Mouse (Mus musculus) heart, postnatal 0 days (tissue): ENCODE data around the gene Sgms1. TPM values are rescaled to one million over a fixed set of nuclear protein-coding genes. Genes with fewer than 3 reads are reported as not detected.

Experiments
- ATAC-seq: fragments of 200-750 bp; cut with Nextera tagmentation; 2 replicates; pipeline ENCODE4 v1.8.0; 2017; ENCODE audit warnings: low read depth, moderate number of reproducible peaks, moderate library complexity; ENCODE audit not compliant: insufficient read depth
- DNase-seq: peaks from one replicate; pipeline ENCODE4 v3.0.0-alpha.2; 2016; ENCODE audit warnings: low spot score
- H3K27ac ChIP-seq: fragments of 300-500 bp; sonication (generic); 2 replicates; pipeline ENCODE4 v1.5.1; 2014; ENCODE audit warnings: low read depth, mild to moderate bottlenecking
- H3K27me3 ChIP-seq: fragments of 300-500 bp; sonication (generic); 2 replicates; pipeline ENCODE4 v1.6.1; 2014; ENCODE audit warnings: low read length, mixed read lengths; ENCODE audit not compliant: control insufficient read depth, insufficient read depth
- H3K36me3 ChIP-seq: fragments of 300-500 bp; sonication (generic); replicated peaks from 2 replicates; pipeline ENCODE4 v1.6.1; 2014; ENCODE audit warnings: low read length, mixed read lengths; ENCODE audit not compliant: control insufficient read depth, insufficient read depth
- H3K4me1 ChIP-seq: fragments of 300-500 bp; sonication (generic); 2 replicates; pipeline ENCODE4 v1.6.1; 2014; ENCODE audit warnings: antibody characterized with exemption; ENCODE audit not compliant: control insufficient read depth, insufficient read depth
- H3K4me2 ChIP-seq: fragments of 300-500 bp; sonication (generic); 2 replicates; pipeline ENCODE4 v1.6.1; 2014; ENCODE audit warnings: low read depth, mild to moderate bottlenecking, low read length, moderate library complexity
- H3K4me3 ChIP-seq: fragments of 300-500 bp; sonication (generic); 2 replicates; pipeline ENCODE4 v1.5.1; 2014; ENCODE audit warnings: low read depth, low read length
- H3K9ac ChIP-seq: fragments of 300-500 bp; sonication (generic); replicated peaks from 2 replicates; pipeline ENCODE4 v1.6.1; 2014; ENCODE audit warnings: low read depth, low read length, mixed read lengths
- H3K9me3 ChIP-seq: fragments of 300-500 bp; sonication (generic); replicated peaks from 2 replicates; pipeline ENCODE4 v1.6.1; 2016; ENCODE audit warnings: low read length; ENCODE audit not compliant: control insufficient read depth
- CTCF ChIP-seq: IDR thresholded peaks from 2 replicates; pipeline ENCODE4 v1.5.1; 2016; ENCODE audit warnings: antibody characterized with exemption, control low read depth, low read depth
- EP300 ChIP-seq: IDR thresholded peaks from 2 replicates; pipeline ENCODE4 v1.6.1; 2016; ENCODE audit warnings: antibody characterized with exemption, low read depth
- whole genome bisulfite sequencing: fragments of 180-500 bp; shearing (Covaris S2); extraction: QIAGEN DNeasy Blood & Tissue Kit; methylation state at CpG from one replicate; pipeline ENCODE4 v1.1.7; 2014; 5-methylcytosine and 5-hydroxymethylcytosine counted together
- polyA plus RNA-seq: library from polyadenylated mRNA; unstranded; fragments of >200 nt; fragmentation: Nextera tagmentation; extraction: Ambion mirVana; gene quantifications from 2 replicates; pipeline ENCODE4 v1.2.1, GENCODE M21; 2015
- total RNA-seq: library from RNA; depleted of rRNA; stranded (reverse); fragments of >200 nt; gene quantifications from 2 replicates; pipeline ENCODE4 v1.2.3, GENCODE M21; 2014; ENCODE audit warnings: low replicate concordance

Gene Sgms1
- total and polyA plus RNA-seq, 2 experiments from 2014 or later, result 29.4 to 52.0 TPM

DNA sequence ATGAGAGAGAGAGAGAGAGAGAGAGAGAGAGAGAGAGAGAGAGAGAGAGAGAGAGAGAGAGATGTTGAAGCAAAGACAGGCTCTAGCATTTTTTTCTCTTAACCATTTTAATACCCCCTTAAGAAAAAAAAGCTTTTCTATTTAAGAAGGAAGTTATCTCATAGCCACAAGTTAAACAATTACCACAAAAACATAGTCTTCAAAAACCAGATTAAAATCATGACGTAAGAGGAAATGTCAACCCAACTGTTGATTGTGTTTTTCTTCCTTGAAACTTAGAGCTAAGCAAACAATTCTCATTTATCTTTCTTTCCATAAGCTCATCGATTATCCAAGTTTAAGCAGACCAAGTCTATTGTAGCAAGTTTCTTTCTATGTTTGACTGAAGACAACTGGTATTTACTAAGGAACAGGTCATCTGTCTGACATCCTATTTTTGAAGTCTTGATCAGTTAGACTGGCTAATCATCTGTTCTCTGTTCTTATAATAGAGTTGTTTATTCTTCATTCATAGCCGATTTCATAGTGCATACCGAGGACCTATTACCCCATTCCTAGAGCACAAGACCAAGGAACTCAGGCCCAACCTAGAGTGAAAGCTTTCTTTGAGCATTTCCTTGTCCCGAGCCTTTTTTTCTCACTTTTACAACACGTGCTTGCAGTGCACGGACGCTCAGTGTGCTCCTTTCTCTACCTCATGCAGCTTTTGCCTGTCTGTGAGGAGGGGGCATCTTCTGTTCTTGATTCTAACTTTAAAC lies 20.3 kb upstream of the Sgms1 start:
- no peaks in the 10 kb centered on the region for H3K4me1 ChIP-seq
- no peaks in the 10 kb centered on the region for H3K9me3 ChIP-seq
- no peak overlapping the region for H3K27ac ChIP-seq
- no peaks in the 10 kb centered on the region for H3K27me3 ChIP-seq
- H3K36me3 ChIP-seq, result no peaks in the 10 kb centered on the region
- no peak overlapping the region for H3K4me3 ChIP-seq
- no peak overlapping the region for H3K9ac ChIP-seq
- DNase-seq, result no peak
- WGBS, result 62% methylated on average over 8 of the region's 8 CpGs
- no peak for TF ChIP-seq EP300
- no peak for TF ChIP-seq CTCF
- no peak overlapping the region for H3K4me2 ChIP-seq
- ATAC-seq, result no peak

DNA sequence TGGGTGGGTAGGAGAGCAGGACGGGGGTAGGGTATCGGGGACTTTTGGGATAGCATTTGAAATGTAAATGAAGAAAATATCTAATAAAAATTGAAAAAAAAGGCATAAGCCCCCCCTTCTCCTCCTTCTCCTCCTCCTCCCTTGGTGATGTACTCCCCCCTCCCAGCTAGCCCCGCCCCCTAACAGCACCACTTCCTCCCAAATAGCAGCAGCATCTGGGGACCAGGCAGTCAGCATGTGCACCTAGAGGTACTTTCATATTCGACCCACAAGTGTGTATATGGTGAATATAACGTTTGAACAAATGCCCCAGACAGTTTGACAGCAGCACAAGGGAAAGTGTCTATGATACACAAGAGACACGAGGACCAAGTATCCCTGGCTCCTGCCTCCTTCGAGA lies 17.2 kb upstream of the Sgms1 start:
- no peaks in the 10 kb centered on the region for H3K36me3 ChIP-seq
- H3K9ac ChIP-seq, result no peak overlapping the region
- H3K9me3 ChIP-seq, result no peaks in the 10 kb centered on the region
- H3K27me3 ChIP-seq, result no peaks in the 10 kb centered on the region
- no peak overlapping the region for H3K4me2 ChIP-seq
- no peak for TF ChIP-seq EP300
- TF ChIP-seq CTCF, result no peak
- H3K4me1 ChIP-seq, result no peaks in the 10 kb centered on the region
- H3K27ac ChIP-seq, result no peak overlapping the region
- 60% methylated on average over 6 of the region's 7 CpGs for WGBS
- DNase-seq, result no peak
- no peak for ATAC-seq
- H3K4me3 ChIP-seq, result no peak overlapping the region

DNA sequence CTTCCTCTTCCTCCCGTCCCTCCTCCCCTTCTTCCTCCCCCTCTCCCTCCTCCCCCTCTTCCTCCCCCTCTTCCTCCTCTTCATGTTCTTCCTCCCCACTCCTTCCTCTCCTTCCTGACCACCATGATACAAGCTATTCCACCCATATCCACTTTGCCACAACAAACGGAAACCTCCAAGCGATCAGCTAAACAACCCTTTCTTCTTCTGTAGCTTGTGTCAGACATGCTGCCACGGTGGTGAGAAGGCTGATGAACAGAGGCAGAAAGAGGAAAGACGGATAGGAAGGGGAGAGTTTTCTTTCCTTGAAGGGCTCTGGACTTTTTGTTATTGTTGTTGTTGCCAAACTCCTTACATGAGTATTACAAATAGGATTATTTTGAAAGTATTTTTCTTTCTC lies 14.9 kb upstream of the Sgms1 start:
- no peak overlapping the region for H3K4me2 ChIP-seq
- ATAC-seq (no peak), DNase-seq (no peak)
- no peaks in the 10 kb centered on the region for H3K9me3 ChIP-seq
- TF ChIP-seq CTCF, result no peak
- no peak for TF ChIP-seq EP300
- no peaks in the 10 kb centered on the region for H3K4me1 ChIP-seq
- H3K27me3 ChIP-seq, result no peaks in the 10 kb centered on the region
- no peak overlapping the region for H3K4me3 ChIP-seq
- 65% methylated on average over 5 of the region's 5 CpGs for WGBS
- H3K9ac ChIP-seq, result no peak overlapping the region
- no peaks in the 10 kb centered on the region for H3K36me3 ChIP-seq
- H3K27ac ChIP-seq, result no peak overlapping the region

DNA sequence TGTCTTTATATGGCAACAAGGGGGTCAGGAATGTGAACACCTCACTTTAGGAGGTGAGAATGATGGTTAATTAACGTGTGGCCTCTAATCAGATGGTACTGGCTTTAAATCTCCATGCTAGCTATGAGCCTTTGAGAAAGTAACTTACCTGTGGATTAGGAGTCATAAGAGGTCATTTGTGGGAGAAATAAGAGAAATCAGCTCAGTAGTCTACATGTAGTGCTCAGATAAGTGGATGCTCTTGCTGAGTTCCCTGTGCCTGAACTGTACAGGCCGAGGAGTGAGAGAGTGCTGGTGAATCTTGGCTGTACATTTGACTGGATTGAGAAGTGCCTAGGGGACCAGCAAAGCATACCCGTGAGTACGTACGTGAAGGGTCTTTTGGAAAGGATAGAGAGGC lies 14.3 kb upstream of the Sgms1 start:
- TF ChIP-seq EP300 (no peak), CTCF (no peak)
- 80% methylated on average over 5 of the region's 5 CpGs for WGBS
- no peak for ATAC-seq

DNA sequence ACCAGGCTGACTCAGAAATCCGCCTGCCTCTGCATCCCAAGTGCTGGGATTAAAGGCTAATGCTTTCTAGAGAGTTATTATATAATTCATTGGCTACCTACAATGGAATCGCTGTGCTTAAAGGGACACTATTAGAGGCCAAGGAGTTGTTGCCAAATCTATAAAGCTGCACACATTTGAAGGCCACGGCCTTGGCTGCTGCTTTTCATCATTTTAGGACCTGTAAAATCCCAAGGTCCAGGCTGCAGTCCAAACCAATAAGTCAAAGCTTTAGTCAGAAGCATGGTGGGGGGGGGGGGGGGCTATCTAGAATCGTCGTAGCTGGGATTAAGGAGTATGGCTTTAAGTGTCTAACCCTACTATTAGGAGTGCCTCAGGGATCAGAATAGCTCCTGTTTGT lies 9.0 kb upstream of the Sgms1 start:
- 78% methylated on average over 5 of the region's 5 CpGs for WGBS

More for the DNA sequence above, 14.3 kb upstream of the Sgms1 start:
- Histone ChIP-seq H3K4me2 (no peak overlapping the region), H3K4me3 (no peak overlapping the region), H3K36me3 (no peaks in the 10 kb centered on the region), H3K9ac (no peak overlapping the region), H3K27ac (no peak overlapping the region), H3K27me3 (no peaks in the 10 kb centered on the region), H3K4me1 (no peaks in the 10 kb centered on the region), H3K9me3 (no peaks in the 10 kb centered on the region)
- no peak for DNase-seq

DNA sequence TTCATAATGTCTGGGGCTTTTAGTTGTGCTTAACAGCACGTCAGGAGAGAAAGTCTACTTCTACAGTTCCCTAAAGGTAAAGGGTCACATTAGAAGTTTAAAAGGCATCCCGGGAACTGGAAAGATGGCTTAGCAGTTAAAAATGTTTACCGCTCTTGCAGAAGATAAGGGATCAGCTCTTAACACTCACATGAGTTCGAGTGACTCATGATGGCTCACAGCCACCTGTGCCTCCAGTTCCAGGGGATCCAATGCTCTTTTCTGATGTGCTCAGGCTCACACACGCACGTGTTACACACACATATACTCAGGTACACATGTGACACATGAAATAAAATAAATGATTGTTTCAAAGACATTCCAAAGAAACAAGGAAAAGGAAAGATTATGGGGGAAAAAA lies 6.8 kb upstream of the Sgms1 start:
- 67% methylated on average over 6 of the region's 6 CpGs for WGBS
- ATAC-seq (no peak), DNase-seq (no peak)
- Histone ChIP-seq H3K27ac (no peak overlapping the region), H3K4me1 (no peaks in the 10 kb centered on the region), H3K36me3 (no peaks in the 10 kb centered on the region), H3K4me3 (no peak overlapping the region), H3K27me3 (no peaks in the 10 kb centered on the region), H3K9ac (no peak overlapping the region), H3K4me2 (no peak overlapping the region), H3K9me3 (no peaks in the 10 kb centered on the region)
- TF ChIP-seq CTCF (no peak), EP300 (no peak)

More for the DNA sequence above, 9.0 kb upstream of the Sgms1 start:
- H3K27me3 ChIP-seq, result no peaks in the 10 kb centered on the region
- H3K4me3 ChIP-seq, result no peak overlapping the region
- no peak overlapping the region for H3K9ac ChIP-seq
- no peaks in the 10 kb centered on the region for H3K9me3 ChIP-seq
- no peak for TF ChIP-seq CTCF
- TF ChIP-seq EP300, result no peak
- no peak for ATAC-seq
- H3K27ac ChIP-seq, result no peak overlapping the region
- no peak overlapping the region for H3K4me2 ChIP-seq
- H3K36me3 ChIP-seq, result no peaks in the 10 kb centered on the region
- DNase-seq, result no peak
- H3K4me1 ChIP-seq, result no peaks in the 10 kb centered on the region
